Mouse (Mus musculus): ENCODE measurements around the gene Slc25a11. TPM values are rescaled to one million over a fixed set of nuclear protein-coding genes. Genes with fewer than 3 reads are reported as not detected.

The Slc25a11 gene
- polyA plus RNA-seq, 2 experiments: 39.0 to 60.8 TPM

DNA sequence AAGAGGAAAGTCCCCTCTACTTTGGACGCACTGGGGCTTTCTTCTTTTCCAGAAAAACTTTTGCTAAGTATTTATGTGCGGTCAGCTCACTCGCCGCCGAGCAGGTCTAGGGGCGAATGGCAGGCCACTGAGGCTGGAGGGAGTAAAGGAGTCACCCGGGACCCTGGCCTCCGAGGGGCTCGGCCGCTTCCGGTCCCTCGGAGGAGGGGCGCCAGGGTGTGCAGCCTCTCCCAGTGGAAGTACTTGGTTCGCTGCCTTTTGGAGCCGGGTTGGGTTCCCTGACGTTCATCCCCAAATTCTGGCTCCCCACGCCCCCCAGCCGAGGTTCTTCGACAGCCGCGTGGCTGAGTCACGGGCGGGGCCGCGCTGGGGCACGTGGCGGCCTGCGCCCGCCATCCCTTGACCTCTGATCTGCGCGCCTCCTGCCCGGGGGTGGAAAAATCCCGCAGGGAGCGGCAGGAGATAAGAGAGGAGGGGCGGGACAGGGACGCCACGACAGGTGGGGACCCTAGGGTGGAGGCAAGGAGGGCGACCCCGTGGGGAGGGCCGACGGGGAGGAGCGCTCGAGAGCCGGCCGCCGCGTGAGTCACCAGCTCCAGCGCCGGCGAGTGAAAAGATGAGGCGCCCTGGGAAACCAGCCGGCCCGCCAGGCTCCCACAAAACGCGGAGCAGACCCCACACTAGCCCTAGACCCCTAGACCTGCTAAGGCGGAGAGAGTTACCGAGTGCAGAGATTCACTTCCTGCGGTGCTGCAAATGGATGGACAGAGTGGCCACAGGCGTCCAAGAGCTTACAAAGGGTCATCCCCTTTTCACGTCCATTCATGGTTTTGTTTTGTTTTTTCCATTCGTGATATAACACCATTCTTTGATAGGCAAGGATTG lies 8.5 kb upstream of the Slc25a11 start:
- H3K27ac ChIP-seq: peak overlapping the region; percentile 91
- peaks cover 21% of the 10 kb centered on the region for H3K36me3 ChIP-seq (replicated peaks; ENCODE audit: control insufficient read depth, insufficient read depth, low read depth)
- H3K9ac ChIP-seq (replicated peaks): peak overlapping the region; percentile 99
- H3K4me3 ChIP-seq (ENCODE audit: insufficient read depth in 1 of 2, low read depth in 2 of 2, low read length in 2 of 2): peak overlapping the region; percentile 66 to 97
- WGBS (ENCODE audit: insufficient replicate concordance): 2% methylated on average over 61 of the region's 61 CpGs
- no peaks in the 10 kb centered on the region; the same call in 1 of the 2 replicates for H3K27me3 ChIP-seq (ENCODE audit: control insufficient read depth, insufficient read depth, low read length)
- peaks cover 33 to 37% of the 10 kb centered on the region in 2 experiments for H3K4me1 ChIP-seq (replicated peaks; ENCODE audit: control insufficient read depth in 2 of 2, insufficient read depth in 2 of 2, low read length in 1 of 2)
- peak overlapping the region; percentile 85 for H3K4me2 ChIP-seq (ENCODE audit: low read depth)
- ATAC-seq (ENCODE audit: insufficient read depth) (0 out of 2 replicates have a peak, but pooled peaks have one; percentile 13), DNase-seq (ENCODE audit: low read depth in 3 of 3, low spot score in 3 of 3) (no peak)
- no peaks in the 10 kb centered on the region for H3K9me3 ChIP-seq (ENCODE audit: control insufficient read depth, low read length)
- TF ChIP-seq CTCF (IDR thresholded peaks at IDR 0.05; ENCODE audit: low read depth) (no peak), EP300 (IDR thresholded peaks at IDR 0.05; ENCODE audit: low read depth) (no peak)

DNA sequence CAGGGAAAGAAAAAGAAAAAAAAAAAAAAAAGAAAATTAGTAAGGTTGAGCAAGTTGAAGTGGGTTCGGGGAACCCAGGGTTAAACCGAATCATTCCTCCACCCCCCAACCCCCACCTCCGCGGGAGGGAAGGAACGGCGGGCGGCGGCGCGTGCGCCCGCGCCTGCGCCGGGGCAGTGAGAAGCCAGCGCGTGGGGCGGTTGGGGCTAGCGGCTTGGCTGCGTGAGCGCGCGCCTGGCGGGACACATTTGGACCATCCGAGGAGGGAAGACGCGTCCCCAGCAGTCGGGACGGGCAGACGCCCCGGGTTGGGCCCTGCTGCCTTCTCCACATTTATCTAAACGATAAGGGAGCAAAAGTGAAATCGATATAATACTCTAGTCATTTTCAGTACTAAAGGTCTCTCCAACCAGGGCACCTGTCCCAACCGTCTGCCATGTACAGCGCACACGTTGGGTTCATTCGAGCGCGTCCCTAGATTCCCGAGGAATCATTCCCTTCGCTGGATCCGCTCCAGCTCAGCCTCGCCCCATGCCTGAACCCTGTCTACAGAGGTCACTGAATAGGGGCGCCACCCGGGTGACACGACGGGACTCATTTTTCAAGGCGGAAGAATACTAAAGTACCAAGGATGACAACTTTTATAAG lies 7.8 kb upstream of the Slc25a11 start:
- under 1% methylated on average over 48 of the region's 48 CpGs for WGBS (ENCODE audit: insufficient replicate concordance)
- H3K4me1 ChIP-seq (replicated peaks; ENCODE audit: control insufficient read depth in 2 of 2, insufficient read depth in 2 of 2, low read length in 1 of 2): peaks cover 40 to 42% of the 10 kb centered on the region in 2 experiments
- TF ChIP-seq EP300 (IDR thresholded peaks at IDR 0.05; ENCODE audit: low read depth) (no peak; the same call in 1 of the 2 replicates), CTCF (IDR thresholded peaks at IDR 0.05; ENCODE audit: low read depth) (no peak)

DNA sequence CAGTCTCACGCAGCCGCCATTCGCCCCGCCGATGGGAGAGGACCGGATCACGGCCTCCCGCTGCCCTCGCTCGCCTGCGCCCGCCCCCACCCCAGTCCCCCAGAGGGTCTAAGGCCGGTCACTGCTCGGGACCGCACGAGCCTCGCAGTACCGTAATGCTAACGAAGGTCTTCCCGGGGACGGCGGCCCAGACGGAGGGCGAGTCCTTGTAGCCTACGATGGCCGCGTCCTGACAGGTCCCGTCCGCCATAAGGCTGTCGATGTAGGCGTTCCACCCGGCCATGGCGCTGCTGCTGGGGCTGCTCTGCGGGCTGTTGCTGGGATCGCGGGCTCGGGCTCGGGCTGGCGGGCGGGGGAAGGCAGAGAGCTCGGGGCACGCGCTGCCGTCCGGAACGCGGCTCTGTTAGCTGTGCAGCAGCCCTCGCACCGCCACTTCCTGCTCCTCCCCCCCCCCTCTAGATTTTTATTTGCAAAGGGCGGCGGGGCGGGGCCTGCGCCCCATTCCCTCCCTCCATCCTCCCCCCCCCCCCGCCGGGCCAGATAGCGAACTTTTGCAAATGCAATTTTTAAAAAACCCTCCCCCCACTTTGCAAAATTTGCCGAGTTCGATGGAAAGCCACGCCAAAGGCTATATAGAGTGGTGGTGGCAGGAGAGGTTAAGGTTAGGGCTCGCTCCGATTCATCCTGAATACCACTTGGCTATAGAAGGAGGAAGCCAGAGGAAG lies 7.1 kb upstream of the Slc25a11 start, which contains the start of gene Pfn1:
Pfn1 (minus strand) TSS at position 447 of the 725 bp plus-strand sequence.
- peaks cover 45 to 47% of the 10 kb centered on the region in 2 experiments for H3K4me1 ChIP-seq (replicated peaks; ENCODE audit: control insufficient read depth in 2 of 2, insufficient read depth in 2 of 2, low read length in 1 of 2)
- H3K27ac ChIP-seq: peak within 1 kb of the TSS; percentile 91
- under 1% methylated on average over 57 of the region's 61 CpGs for WGBS (ENCODE audit: insufficient replicate concordance)
- peaks cover 36% of the 10 kb centered on the region for H3K36me3 ChIP-seq (replicated peaks; ENCODE audit: control insufficient read depth, insufficient read depth, low read depth)
- DNase-seq (ENCODE audit: low read depth in 3 of 3, low spot score in 3 of 3) (peak; percentile 74 to 76 (median 75)), ATAC-seq (ENCODE audit: insufficient read depth) (peak; percentile 68)
- H3K9ac ChIP-seq (replicated peaks): peak within 1 kb of the TSS; percentile 99
- H3K9me3 ChIP-seq (ENCODE audit: control insufficient read depth, low read length): no peaks in the 10 kb centered on the region
- TF ChIP-seq EP300 (IDR thresholded peaks at IDR 0.05; ENCODE audit: low read depth) (peak; percentile 15; the same call in 1 of the 2 replicates), CTCF (IDR thresholded peaks at IDR 0.05; ENCODE audit: low read depth) (no peak)
- H3K4me2 ChIP-seq (ENCODE audit: low read depth): peak within 1 kb of the TSS; percentile 85
- peak within 1 kb of the TSS; percentile 85 to 97 for H3K4me3 ChIP-seq (ENCODE audit: insufficient read depth in 1 of 2, low read depth in 2 of 2, low read length in 2 of 2)
- H3K27me3 ChIP-seq (ENCODE audit: control insufficient read depth, insufficient read depth, low read length): no peaks in the 10 kb centered on the region; the same call in 1 of the 2 replicates

More for the DNA sequence above, 7.8 kb upstream of the Slc25a11 start:
- H3K9me3 ChIP-seq (ENCODE audit: control insufficient read depth, low read length): no peaks in the 10 kb centered on the region
- peak overlapping the region; percentile 99 for H3K9ac ChIP-seq (replicated peaks)
- DNase-seq (ENCODE audit: low read depth in 3 of 3, low spot score in 3 of 3): peak; percentile 60 to 63 (median 63)
- ATAC-seq (ENCODE audit: insufficient read depth): peak; percentile 60
- peaks cover 29% of the 10 kb centered on the region for H3K36me3 ChIP-seq (replicated peaks; ENCODE audit: control insufficient read depth, insufficient read depth, low read depth)
- peak overlapping the region; percentile 66 to 97 for H3K4me3 ChIP-seq (ENCODE audit: insufficient read depth in 1 of 2, low read depth in 2 of 2, low read length in 2 of 2)
- H3K27ac ChIP-seq: peak overlapping the region; percentile 91
- H3K4me2 ChIP-seq (ENCODE audit: low read depth): peak overlapping the region; percentile 85
- H3K27me3 ChIP-seq (ENCODE audit: control insufficient read depth, insufficient read depth, low read length): no peaks in the 10 kb centered on the region; the same call in 1 of the 2 replicates

DNA sequence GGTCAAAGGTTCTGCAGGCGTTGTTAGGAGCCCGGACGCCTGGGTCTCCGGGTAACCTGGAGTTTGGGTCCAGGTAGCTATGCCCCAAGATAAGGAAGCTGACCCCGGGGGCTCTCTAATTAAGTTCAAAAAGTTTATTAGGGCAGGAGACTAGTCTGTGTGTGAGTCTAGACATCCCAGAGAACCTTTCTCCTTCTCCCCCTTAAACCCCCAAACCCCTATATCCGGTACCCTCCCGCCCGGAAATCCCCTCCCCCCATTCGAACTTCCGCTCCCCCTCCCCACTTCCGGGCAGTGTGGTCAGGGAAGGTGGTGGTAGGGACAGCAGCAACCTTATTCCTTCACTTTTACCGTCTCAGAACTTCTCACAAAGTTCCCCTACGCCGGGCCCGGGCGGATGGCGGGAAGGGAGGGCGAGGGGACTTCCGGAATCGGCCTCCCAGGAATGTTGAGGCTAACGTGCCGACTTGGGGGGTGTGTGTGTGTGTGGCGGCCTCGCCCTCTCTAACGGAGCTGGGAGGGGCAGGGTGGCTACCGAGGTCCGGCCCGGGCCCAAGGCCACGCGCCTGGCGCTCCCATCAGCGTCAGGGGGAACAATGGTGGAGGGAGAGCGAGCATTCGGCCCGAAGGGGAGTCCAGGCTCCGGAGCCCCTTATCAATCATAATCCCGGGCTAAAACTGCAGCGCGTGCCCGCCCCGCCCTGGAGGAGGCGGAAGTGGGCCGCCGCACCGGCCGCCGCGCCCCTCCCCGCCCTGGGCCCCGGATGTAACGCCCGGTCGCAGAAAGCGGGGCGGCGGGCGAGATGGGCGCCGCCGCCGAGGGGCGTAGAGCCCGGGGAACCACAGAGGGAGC lies 6.3 kb upstream of the Slc25a11 start:
- peaks cover 52 to 55% of the 10 kb centered on the region in 2 experiments for H3K4me1 ChIP-seq (replicated peaks; ENCODE audit: control insufficient read depth in 2 of 2, insufficient read depth in 2 of 2, low read length in 1 of 2)
- DNase-seq (ENCODE audit: low read depth in 3 of 3, low spot score in 3 of 3) (peak in 1 of 3 experiments; percentile 58), ATAC-seq (ENCODE audit: insufficient read depth) (peak; percentile 73)
- peak overlapping the region; percentile 91 for H3K27ac ChIP-seq
- peak overlapping the region; percentile 85 for H3K4me2 ChIP-seq (ENCODE audit: low read depth)
- TF ChIP-seq EP300 (IDR thresholded peaks at IDR 0.05; ENCODE audit: low read depth) (no peak), CTCF (IDR thresholded peaks at IDR 0.05; ENCODE audit: low read depth) (no peak)
- under 1% methylated on average over 47 of the region's 63 CpGs for WGBS (ENCODE audit: insufficient replicate concordance)
- peaks cover 43% of the 10 kb centered on the region for H3K36me3 ChIP-seq (replicated peaks; ENCODE audit: control insufficient read depth, insufficient read depth, low read depth)
- H3K4me3 ChIP-seq (ENCODE audit: insufficient read depth in 1 of 2, low read depth in 2 of 2, low read length in 2 of 2): peak overlapping the region; percentile 85 to 97
- H3K9ac ChIP-seq (replicated peaks): peak overlapping the region; percentile 99
- no peaks in the 10 kb centered on the region for H3K9me3 ChIP-seq (ENCODE audit: control insufficient read depth, low read length)
- no peaks in the 10 kb centered on the region; the same call in 1 of the 2 replicates for H3K27me3 ChIP-seq (ENCODE audit: control insufficient read depth, insufficient read depth, low read length)

All from liver, embryonic 14.5 days (tissue).